Mouse (Mus musculus): ENCODE data around the gene Itpk1. TPM values are rescaled to one million over a fixed set of nuclear protein-coding genes. Genes with fewer than 3 reads are reported as not detected.

Gene Itpk1
- polyA plus RNA-seq, 1 experiment = 126 TPM

GRCm38 (mm10) chr12:102665465-102666202 lies 39.1 kb downstream of the Itpk1 start:
- no peak overlapping the region for H3K27ac ChIP-seq (replicated peaks; ENCODE audit: low read depth, low read length)
- H3K4me3 ChIP-seq (ENCODE audit: insufficient read depth, low read depth, low read length) = no peak overlapping the region
- H3K4me1 ChIP-seq (ENCODE audit: control insufficient read depth, insufficient read depth, insufficient read length, low read length) = peaks cover 24% of the 10 kb centered on the region

- Histone ChIP-seq H3K4me3 (ENCODE audit: insufficient read depth, low read depth, low read length) (no peak overlapping the region), H3K4me1 (ENCODE audit: control insufficient read depth, insufficient read depth, insufficient read length, low read length) (peaks cover 24% of the 10 kb centered on the region), H3K27ac (replicated peaks; ENCODE audit: low read depth, low read length) (no peak overlapping the region)
Measured at GRCm38 (mm10) chr12:102664052-102664448, 40.7 kb downstream of the Itpk1 start.

- Histone ChIP-seq H3K4me3 (ENCODE audit: insufficient read depth, low read depth, low read length) (no peak overlapping the region), H3K27ac (replicated peaks; ENCODE audit: low read depth, low read length) (no peak overlapping the region), H3K4me1 (ENCODE audit: control insufficient read depth, insufficient read depth, insufficient read length, low read length) (peaks cover 24% of the 10 kb centered on the region)
Measured at GRCm38 (mm10) chr12:102663349-102664051, 41.2 kb downstream of the Itpk1 start.

- Histone ChIP-seq H3K4me1 (ENCODE audit: control insufficient read depth, insufficient read depth, insufficient read length, low read length) (peaks cover 16% of the 10 kb centered on the region), H3K27ac (replicated peaks; ENCODE audit: low read depth, low read length) (no peak overlapping the region), H3K4me3 (ENCODE audit: insufficient read depth, low read depth, low read length) (no peak overlapping the region)
Measured at GRCm38 (mm10) chr12:102661772-102662171, 43.0 kb downstream of the Itpk1 start.

- no peak overlapping the region for H3K4me3 ChIP-seq (ENCODE audit: insufficient read depth, low read depth, low read length)
- peaks cover 12% of the 10 kb centered on the region for H3K4me1 ChIP-seq (ENCODE audit: control insufficient read depth, insufficient read depth, insufficient read length, low read length)
- no peak overlapping the region; the same call in 1 of the 2 replicates for H3K27ac ChIP-seq (replicated peaks; ENCODE audit: low read depth, low read length)
Measured at GRCm38 (mm10) chr12:102660906-102661651, 43.7 kb downstream of the Itpk1 start.

GRCm38 (mm10) chr12:102653003-102653402 lies 51.7 kb downstream of the Itpk1 start:
- no peak overlapping the region for H3K4me3 ChIP-seq (ENCODE audit: insufficient read depth, low read depth, low read length)
- H3K27ac ChIP-seq (replicated peaks; ENCODE audit: low read depth, low read length) = no peak overlapping the region
- H3K4me1 ChIP-seq (ENCODE audit: control insufficient read depth, insufficient read depth, insufficient read length, low read length) = peaks cover 28% of the 10 kb centered on the region

- 0 out of 2 replicates have a peak overlapping the region, but pooled peaks have one; percentile 4 for H3K27ac ChIP-seq (replicated peaks; ENCODE audit: low read depth, low read length)
Measured at GRCm38 (mm10) chr12:102652420-102652819, 52.3 kb downstream of the Itpk1 start.

GRCm38 (mm10) chr12:102651871-102652270 lies 52.9 kb downstream of the Itpk1 start:
- Histone ChIP-seq H3K27ac (replicated peaks; ENCODE audit: low read depth, low read length) (no peak overlapping the region), H3K4me3 (ENCODE audit: insufficient read depth, low read depth, low read length) (no peak overlapping the region), H3K4me1 (ENCODE audit: control insufficient read depth, insufficient read depth, insufficient read length, low read length) (peaks cover 38% of the 10 kb centered on the region)

More at GRCm38 (mm10) chr12:102652420-102652819, 52.3 kb downstream of the Itpk1 start:
- Histone ChIP-seq H3K4me3 (ENCODE audit: insufficient read depth, low read depth, low read length) (no peak overlapping the region), H3K4me1 (ENCODE audit: control insufficient read depth, insufficient read depth, insufficient read length, low read length) (peaks cover 33% of the 10 kb centered on the region)

- Histone ChIP-seq H3K27ac (replicated peaks; ENCODE audit: low read depth, low read length) (no peak overlapping the region), H3K4me1 (ENCODE audit: control insufficient read depth, insufficient read depth, insufficient read length, low read length) (peaks cover 43% of the 10 kb centered on the region), H3K4me3 (ENCODE audit: insufficient read depth, low read depth, low read length) (no peak overlapping the region)
Measured at GRCm38 (mm10) chr12:102651401-102651800, 53.3 kb downstream of the Itpk1 start.

- H3K4me3 ChIP-seq (ENCODE audit: insufficient read depth, low read depth, low read length) = no peak overlapping the region
- peaks cover 50% of the 10 kb centered on the region for H3K4me1 ChIP-seq (ENCODE audit: control insufficient read depth, insufficient read depth, insufficient read length, low read length)
- H3K27ac ChIP-seq (replicated peaks; ENCODE audit: low read depth, low read length) = no peak overlapping the region
Measured at GRCm38 (mm10) chr12:102650649-102651048, 54.1 kb downstream of the Itpk1 start.

- Histone ChIP-seq H3K4me3 (ENCODE audit: insufficient read depth, low read depth, low read length) (no peak overlapping the region), H3K27ac (replicated peaks; ENCODE audit: low read depth, low read length) (peak overlapping the region; percentile 15; the same call in 1 of the 2 replicates), H3K4me1 (ENCODE audit: control insufficient read depth, insufficient read depth, insufficient read length, low read length) (peaks cover 62% of the 10 kb centered on the region)
Measured at GRCm38 (mm10) chr12:102647839-102648564, 56.7 kb downstream of the Itpk1 start.

- H3K4me1 ChIP-seq (ENCODE audit: control insufficient read depth, insufficient read depth, insufficient read length, low read length) = peaks cover 65% of the 10 kb centered on the region
- peak overlapping the region; percentile 71 for H3K27ac ChIP-seq (replicated peaks; ENCODE audit: low read depth, low read length)
- no peak overlapping the region for H3K4me3 ChIP-seq (ENCODE audit: insufficient read depth, low read depth, low read length)
Measured at GRCm38 (mm10) chr12:102646586-102647260, 58.0 kb downstream of the Itpk1 start.

GRCm38 (mm10) chr12:102645911-102646585 lies 58.7 kb downstream of the Itpk1 start:
- H3K4me1 ChIP-seq (ENCODE audit: control insufficient read depth, insufficient read depth, insufficient read length, low read length) = peaks cover 63% of the 10 kb centered on the region
- H3K4me3 ChIP-seq (ENCODE audit: insufficient read depth, low read depth, low read length) = no peak overlapping the region
- peak overlapping the region; percentile 71 for H3K27ac ChIP-seq (replicated peaks; ENCODE audit: low read depth, low read length)

GRCm38 (mm10) chr12:102643316-102643715 lies 61.4 kb downstream of the Itpk1 start:
- H3K4me1 ChIP-seq (ENCODE audit: control insufficient read depth, insufficient read depth, insufficient read length, low read length) = peaks cover 64% of the 10 kb centered on the region
- peak overlapping the region; percentile 32; the same call in 1 of the 2 replicates for H3K27ac ChIP-seq (replicated peaks; ENCODE audit: low read depth, low read length)
- no peak overlapping the region for H3K4me3 ChIP-seq (ENCODE audit: insufficient read depth, low read depth, low read length)
